Mouse (Mus musculus) gastrocnemius, postnatal 25 days (tissue): ENCODE measurements around the gene Sirpa. TPM values are rescaled to one million over a fixed set of nuclear protein-coding genes. Genes with fewer than 3 reads are reported as not detected.

Experiments used
- DNase-seq: peaks from one replicate; pipeline ENCODE4 v3.0.0; 2022
- total RNA-seq, 2 experiments: library from RNA; stranded (reverse); gene quantifications; 1 replicate in 1 of 2; 2 replicates in 1 of 2; pipeline ENCODE4 v1.2.3; 2021

Gene Sirpa
- total RNA-seq, 2 experiments from 2014 or later, result 6.7 to 7.9 TPM

DNA sequence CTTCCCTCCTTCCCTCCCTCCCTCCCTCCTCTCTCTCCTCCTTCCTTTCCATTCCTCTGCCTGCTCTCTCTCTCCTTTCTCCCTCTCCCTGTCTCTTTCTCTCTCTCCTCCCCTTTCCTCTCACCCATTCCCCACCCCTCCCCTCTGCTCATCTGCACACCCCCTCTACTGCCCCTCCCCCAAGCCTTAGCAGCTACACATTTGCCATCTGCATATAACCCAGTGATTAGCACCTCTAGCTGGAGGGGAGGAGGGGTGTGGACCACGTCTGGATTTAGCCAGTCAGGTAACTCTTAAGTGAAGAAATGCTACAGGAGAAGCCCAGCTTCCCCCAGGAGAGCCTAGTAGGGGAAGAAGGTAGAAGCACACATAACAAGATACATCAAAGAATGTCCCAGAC, 7.7 kb upstream of the Sirpa start:
- DNase-seq, result no peak

DNA sequence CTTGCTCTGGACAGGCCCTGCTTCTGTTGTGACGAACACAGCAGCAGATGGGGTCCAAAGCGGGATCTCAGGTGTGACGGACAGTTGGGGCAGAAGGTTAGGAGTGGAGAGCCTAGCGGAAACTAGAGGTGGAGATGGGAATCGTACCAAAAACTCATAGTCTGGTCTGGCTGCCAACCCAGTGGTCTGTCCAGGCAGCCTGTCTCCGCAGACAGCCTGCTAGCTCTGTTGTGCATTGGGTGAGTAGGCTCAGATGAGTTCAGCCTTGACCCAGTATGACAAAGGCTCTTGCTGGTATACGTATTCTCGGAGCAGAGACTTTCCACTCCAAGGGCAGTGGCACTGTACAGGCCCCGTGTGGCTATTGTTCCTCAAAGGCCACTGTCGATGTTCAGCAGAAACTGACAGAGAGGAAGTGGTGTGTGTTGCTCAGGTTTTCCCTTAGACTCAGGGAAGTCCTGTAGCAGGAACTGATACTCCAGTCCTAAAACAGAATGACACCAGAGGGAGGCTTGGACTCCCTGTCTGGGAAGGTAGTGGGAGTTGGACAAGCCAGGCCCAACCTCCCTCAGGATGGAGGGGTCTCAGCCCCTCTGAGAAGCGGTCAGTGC, 6.6 kb upstream of the Sirpa start:
- DNase-seq, result no peak

GRCm38 (mm10) chr2:129587241-129587640, 5.4 kb upstream of the Sirpa start:
- DNase-seq, result no peak

- DNase-seq, result peak; percentile 44
Measured at GRCm38 (mm10) chr2:129587825-129588251, 4.8 kb upstream of the Sirpa start.

GRCm38 (mm10) chr2:129591897-129592296, 738 bp upstream of the Sirpa start:
- DNase-seq, result no peak

DNA sequence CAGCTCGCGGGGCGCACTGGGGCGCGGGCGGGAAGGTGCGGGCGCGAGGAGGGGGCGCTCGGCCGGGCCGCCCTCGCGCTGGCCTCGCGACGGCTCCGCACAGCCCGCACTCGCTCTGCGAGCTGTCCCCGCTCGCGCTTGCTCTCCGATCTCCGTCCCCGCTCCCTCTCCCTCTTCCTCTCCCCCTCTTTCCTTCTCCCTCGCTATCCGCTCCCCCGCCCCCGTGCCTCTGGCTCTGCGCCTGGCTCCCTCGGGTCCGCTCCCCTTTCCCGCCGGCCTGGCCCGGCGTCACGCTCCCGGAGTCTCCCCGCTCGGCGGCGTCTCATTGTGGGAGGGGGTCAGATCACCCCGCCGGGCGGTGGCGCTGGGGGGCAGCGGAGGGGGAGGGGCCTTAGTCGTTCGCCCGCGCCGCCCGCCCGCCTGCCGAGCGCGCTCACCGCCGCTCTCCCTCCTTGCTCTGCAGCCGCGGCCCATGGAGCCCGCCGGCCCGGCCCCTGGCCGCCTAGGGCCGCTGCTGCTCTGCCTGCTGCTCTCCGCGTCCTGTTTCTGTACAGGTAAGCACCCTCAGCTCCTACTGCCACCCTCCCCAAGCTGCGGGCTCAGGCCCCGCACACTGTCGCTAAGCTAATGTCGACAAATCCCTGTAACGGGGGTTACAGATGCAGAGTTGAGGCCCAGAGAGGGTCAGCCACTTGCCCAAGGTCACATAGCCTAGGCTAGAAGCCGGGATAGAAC, 673 bp downstream of the Sirpa start:
- DNase-seq, result peak; percentile 80

- no peak for DNase-seq
Measured at GRCm38 (mm10) chr2:129593876-129594421, 1.3 kb downstream of the Sirpa start.

DNA sequence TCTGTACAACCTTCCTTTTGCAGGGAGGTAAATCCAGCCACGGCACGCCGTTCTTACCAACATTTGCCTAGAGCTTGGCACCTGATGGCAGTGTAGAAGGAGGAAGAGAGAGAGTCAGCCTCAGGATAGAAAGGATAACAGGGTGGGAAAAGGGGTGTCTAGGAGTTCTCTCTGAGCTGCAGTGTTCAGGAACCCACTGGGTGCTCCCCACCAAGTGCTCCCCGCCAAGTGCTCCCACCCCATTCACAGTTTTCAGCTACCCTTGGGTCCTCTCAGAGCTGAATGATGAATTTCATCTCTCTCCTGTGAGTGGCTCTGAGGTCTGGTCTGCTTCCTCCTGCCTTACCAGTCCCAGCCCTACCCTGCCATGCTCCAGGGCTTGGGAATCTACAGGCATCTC, 1.9 kb downstream of the Sirpa start:
- DNase-seq, result no peak

- no peak for DNase-seq
Measured at GRCm38 (mm10) chr2:129595206-129595605, 2.6 kb downstream of the Sirpa start.

DNA sequence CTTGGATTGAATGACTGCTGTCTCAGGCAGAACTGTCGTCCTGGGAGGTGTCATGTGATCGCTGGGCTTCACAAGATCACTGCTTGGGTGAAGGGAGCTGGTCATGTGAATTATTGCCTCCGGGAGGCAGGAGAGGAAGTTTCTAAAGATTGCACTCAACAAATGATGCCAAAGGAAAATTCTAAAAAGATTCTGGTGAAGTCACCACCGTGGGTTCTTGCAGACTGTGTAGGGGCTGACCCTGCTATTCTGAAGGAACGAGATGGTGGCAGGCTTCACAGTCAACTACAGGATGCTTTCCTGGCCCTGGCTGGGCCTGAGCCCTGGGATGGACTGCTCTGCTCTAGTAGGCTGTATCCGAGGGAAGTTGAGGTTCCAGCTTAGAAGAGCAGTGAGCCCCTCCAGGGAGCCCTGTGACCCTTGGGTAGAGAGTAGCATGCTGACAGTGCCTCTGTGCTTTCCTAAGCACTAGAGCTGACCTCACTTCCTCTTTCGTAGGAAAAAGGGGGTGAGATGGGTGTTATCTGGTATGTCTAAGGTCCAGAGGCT, 3.1 kb downstream of the Sirpa start:
- DNase-seq, result peak; percentile 19

DNA sequence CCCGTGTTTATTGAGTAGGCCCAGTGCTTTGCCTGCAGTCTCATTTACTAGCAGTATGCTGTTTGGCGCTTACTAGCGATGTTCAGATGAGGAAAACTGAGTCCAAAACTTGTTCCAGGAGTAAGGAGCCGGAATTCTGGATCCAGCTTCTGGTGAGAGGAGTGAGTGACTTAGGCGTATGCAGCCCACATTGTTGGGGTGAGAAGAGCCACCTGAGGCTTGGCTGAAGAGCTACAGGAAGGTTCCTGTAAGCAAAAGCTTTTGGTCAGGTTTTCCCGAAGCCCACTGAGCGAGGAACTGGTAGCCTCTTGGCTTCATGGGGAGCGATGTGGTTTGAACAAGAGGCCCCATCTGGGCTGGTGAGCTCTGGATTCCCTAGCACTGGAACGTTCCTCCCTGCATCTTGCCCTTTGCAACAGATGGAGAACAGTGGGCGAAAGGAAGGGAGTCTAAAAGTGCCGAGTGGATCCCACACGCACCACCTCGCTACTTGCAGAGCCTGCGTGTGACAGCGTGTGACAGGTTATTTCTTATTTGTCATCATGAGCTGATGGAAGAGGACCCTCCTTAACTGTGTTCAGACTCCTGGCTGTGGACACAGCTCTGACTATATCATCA, 4.0 kb downstream of the Sirpa start:
- DNase-seq, result no peak

DNA sequence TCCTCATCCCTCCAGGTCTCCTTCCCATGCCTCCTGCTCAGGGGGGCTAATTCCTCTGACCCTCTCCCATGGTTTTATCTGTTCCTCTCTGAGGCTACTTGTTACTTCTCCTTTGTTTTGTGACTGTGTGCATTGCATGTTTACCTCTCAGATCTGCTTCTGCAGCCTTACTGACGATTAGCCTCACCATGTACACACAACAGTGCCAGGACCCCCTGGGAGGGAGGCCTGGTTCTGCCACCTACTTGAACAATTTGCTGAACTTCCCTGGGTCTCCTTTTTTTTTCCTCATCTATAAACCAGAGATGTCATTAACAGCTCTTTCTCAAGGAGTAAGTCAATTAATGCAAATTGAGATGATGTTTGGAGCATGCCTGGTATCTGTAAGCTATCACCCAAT, 4.9 kb downstream of the Sirpa start:
- no peak for DNase-seq

DNA sequence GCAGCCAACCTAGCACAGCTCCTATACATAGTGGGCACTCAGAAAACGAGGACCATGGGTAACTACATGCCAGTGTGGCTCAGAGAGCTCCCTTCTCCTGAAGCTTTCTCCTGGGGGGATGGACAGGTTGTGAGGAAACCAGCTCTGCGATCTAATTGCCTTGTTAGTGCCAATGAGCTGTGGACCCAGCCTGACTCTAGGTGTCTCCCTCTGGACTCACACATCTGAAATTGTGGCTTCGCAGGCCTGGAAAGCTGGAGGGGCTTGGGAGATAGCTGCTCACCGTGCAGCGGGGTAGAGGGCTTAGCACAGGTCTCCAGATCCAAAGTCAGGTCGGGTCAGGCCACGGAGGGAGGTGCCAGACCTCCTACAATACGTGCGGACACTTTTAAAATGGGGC, 5.5 kb downstream of the Sirpa start:
- no peak for DNase-seq

- DNase-seq, result no peak
Measured at GRCm38 (mm10) chr2:129599231-129600084, 6.8 kb downstream of the Sirpa start.

GRCm38 (mm10) chr2:129601059-129601650, 8.5 kb downstream of the Sirpa start:
- DNase-seq, result peak; percentile 42

DNA sequence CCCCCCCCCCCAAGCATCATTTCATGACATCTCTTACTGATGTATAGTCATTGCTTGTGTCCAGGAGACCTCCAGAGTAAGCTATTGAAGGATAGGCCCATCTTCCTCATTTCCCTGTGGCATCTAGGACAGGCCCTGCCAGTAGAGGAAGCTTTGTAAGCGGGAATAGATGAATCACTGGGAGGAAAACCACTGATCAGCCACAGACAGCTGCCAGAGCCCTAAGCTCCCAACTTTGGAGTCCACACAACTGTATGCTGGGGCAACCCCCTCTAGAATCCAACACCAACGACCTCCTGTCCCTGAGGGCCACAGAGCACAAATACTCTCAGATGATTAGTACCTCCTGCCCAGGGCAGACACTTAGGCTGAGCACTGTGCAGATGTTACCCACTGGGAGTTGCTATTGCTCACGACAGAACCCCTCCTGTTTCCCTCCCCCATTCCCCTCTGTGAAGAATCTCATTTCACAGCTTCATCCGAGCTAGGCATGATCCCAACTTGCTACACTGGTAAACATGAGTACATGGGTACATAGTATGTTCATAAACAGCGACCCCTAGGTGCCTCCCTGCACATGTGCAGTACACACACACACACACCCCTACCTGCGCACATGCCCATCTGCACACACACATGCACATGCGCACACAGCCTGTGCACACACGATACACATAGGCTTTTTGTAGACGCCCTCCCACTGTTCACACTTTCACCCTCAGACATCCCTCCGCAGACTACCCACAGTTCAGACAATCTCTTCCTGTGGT, 9.4 kb downstream of the Sirpa start:
- DNase-seq, result no peak

- DNase-seq, result no peak
Measured at GRCm38 (mm10) chr2:129602856-129603255, 10.2 kb downstream of the Sirpa start.

DNA sequence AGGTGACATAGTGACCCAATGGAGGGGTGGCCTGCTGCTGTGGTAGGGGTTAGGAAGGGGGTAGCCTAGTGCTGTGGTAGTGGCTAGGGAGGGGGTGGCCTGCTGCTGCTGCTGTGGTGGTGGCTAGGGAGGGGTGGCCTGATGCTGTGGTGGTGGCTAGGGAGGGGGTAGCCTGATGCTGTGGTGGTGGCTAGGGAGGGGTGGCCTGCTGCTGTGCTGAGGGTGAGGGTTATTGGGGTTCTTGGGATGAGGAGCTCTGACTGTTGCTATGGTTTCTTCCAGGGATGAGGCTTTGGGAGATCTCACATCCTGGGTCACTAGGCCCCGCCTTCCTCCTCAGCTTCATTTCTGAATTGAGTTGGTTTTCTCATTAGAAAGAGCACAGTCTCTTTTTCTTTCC, 10.9 kb downstream of the Sirpa start:
- no peak for DNase-seq

DNA sequence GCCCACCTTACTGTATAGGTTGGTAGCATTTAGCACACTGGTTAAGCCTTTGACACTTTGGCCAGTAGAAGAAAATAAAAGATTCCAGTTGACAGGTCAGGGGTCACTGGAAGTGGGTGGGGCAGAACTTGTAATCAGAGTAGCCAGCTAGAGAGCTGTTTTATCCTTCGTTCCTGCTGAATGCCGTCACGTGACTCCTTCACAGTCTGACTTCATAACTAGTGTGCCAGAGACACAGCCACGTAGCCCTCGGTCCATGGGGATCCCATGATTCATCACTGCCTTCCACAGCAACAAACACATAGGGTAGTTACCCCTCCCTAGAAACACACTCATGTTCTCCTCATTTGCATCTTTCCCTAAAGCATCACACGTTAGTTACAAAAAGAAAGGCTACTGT, 11.4 kb downstream of the Sirpa start:
- DNase-seq, result peak; percentile 42

GRCm38 (mm10) chr2:129605816-129606215, 13.2 kb downstream of the Sirpa start:
- DNase-seq, result no peak

GRCm38 (mm10) chr2:129606269-129606668, 13.6 kb downstream of the Sirpa start:
- no peak for DNase-seq
